Mouse (Mus musculus) B cell, adult 2 months (primary cell): ENCODE data around the gene Tbx3.

Source experiments
- DNase-seq, 2 experiments: peaks; one replicate each; pipeline ENCODE4 v3.0.0; 2022

The Tbx3 gene

DNA sequence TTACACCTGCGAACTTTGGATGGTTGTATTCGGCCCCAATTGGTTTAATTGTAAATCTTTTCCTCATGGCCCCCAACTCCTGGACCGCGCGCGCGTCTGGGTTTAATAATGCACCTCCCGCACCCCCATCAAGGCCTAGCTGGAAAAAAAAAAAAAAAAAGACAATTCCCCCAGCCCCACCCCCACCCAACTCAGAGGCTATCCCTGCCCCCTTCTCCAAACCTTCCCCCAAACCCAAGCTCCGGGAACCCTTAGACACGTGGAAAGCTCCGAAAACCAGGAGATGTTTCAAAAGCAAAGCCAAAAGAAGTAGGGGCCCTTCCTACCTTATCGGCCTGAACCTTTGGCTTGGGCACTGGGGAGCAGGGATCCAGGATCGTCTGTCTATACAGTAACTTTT, 8.1 kb upstream of the Tbx3 start:
- no peak for DNase-seq

DNA sequence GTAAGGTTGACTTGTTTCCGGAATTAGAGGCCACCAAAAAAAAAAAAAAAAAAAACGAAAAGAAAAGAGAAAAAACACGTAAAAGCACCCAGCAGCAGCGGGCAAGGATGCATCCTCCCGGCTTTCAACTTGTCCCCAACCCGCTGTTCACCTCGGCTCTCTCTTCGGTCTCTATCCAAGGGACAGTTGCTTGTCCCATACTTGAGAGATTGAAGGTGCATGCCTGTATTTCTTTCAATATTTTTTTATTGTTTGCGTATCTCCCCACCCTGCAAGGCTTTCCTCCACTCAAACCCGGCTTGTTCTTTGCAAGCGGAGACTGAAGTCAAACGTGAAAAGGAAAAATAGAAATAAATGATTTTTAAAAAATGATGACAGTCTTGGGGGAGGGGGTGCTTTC, 7.7 kb upstream of the Tbx3 start:
- no peak for DNase-seq

DNA sequence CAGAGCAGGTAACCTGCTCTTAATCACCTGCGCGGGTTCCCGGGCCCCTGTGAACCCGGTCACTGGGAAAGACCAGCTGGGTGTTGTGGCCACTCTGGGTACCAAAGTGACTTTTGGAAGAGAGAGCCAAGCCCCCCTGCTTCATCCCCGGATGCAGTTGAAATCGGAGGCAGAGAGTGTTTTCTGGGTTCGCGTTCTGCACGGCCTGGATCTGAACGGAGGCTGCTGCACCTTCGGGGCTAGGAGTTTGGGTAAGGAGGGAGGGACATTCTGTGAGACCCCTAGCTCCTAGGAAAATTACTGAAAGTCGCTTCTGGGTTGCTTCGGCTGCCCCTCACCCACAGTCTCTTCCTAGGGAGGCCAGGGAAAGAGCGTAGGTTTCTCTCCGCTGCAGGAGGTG, 7.2 kb upstream of the Tbx3 start:
- DNase-seq: no peak

DNA sequence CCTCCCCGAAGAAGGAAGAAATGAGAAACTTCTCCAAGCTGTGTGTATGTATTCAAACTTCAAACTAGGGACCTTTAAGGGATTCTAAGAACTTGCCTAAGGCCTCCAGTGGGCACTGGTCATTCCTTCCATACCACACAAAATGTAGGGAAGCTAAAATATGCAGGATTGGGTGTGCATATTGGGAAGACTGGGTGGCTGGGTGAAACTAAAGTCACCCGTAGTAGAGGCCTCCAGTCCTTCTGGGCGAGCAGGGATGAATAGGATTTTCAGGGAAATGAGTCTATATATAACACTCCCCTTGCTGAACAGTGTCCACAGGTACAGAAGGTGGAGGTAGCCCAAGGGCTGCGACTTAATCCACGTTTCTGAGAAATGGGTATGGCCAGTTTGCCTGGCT, 6.7 kb upstream of the Tbx3 start:
- DNase-seq: no peak

DNA sequence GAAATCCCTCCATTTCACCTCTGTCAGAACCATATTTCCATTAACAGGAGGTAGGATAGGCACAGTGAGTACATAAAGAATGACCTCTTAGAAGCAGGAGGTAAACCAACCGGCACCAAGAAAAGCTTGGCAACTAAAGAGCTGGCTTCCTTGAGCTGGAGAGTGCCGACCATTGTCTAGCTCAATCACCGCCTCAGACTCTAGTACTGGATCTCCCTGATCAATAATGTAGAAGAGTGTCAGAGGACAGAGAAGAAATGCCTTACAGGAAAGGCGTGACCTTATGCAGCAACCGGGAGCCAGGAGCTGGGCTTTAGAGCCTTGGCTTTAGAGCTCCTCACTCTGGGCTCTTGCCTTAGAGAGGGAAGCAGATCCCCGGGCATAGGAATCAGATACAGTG, 4.7 kb upstream of the Tbx3 start:
- no peak for DNase-seq

DNA sequence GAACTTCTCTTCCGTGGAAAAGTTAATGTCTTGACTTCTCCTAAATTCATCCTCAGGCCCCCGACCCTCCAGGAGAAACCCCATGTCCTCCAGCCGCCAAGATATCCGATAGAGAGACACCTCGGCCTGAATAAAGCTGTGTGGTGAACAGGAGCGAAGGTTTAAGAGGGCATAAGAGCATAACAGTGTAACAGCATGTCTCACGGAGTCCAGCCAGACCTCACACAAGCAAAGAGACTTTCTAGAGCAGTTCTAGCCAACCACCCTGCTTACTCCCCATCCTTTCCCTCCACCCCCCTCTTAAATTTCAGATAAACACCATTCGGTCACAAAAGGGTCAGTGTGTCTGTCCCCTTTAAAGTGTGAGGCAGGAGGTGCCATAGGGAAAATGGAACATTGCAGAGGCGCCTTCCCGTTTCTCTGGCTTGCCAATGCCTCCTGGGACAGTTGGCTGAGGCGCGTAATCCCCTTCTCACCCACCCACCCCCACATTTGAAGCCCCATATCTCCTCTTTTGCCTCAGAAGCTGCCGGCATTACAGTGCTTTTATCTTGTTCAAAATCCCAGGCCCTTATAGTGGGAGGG, 3.0 kb upstream of the Tbx3 start:
- no peak for DNase-seq

DNA sequence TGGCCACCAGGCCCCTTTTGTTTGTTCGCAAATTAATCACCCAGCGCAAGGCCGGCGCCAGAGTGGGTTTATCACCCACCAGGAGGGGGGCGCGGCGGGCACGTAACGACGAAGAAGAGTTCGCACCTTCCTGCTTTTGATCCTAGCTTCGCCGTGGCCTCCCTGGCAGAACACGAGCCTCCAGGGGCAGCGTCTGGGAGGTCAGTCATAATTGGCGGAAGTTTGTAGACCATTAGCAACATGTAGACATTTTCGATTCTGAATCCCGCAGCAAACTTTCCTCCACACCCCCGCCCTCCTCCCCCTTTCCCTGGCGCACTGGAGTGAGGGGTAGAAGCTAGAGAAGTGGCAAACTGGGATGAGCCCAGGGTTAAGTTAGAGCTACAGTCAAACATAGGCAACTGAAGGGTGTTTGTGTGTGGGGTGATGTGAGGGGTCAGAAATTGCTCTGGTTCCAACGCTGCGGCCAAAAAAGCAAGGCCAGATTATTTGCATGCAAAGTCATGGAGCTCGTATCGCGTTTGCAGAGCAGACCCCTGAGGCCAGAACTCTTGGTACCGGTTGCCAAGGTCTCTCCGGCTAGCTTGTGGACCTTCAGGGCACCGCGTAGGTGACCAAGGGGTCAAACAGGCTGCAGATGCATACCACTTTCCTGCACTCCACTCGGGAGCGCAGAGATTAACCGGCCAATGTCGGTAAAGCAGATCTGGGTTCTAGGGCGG, 2.1 kb upstream of the Tbx3 start:
- DNase-seq: no peak

DNA sequence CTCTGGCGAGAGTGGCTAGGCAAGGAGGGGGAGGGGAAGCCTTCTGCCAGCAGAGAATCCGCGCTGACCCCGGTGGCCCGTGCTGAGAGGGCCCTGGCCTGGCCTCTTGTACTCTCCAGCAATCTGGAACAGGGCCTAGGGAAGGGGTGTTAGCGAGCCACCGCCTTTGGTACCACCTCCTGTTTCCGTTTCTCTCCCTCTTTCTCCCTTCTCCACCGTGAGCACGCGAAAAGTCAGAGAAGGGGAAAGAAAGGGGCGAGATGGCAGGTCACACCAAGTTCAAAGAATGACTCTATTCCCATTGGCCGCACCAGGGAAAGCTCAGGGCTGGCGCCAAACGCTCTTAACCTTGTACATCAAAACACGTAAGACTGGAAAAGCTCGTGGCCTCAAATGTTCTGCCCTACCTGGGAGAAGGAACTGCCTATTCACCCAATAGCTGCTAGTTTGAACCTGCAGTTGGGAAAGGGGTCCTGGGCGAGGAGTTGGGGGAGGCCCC, 1.5 kb upstream of the Tbx3 start:
- no peak for DNase-seq

DNA sequence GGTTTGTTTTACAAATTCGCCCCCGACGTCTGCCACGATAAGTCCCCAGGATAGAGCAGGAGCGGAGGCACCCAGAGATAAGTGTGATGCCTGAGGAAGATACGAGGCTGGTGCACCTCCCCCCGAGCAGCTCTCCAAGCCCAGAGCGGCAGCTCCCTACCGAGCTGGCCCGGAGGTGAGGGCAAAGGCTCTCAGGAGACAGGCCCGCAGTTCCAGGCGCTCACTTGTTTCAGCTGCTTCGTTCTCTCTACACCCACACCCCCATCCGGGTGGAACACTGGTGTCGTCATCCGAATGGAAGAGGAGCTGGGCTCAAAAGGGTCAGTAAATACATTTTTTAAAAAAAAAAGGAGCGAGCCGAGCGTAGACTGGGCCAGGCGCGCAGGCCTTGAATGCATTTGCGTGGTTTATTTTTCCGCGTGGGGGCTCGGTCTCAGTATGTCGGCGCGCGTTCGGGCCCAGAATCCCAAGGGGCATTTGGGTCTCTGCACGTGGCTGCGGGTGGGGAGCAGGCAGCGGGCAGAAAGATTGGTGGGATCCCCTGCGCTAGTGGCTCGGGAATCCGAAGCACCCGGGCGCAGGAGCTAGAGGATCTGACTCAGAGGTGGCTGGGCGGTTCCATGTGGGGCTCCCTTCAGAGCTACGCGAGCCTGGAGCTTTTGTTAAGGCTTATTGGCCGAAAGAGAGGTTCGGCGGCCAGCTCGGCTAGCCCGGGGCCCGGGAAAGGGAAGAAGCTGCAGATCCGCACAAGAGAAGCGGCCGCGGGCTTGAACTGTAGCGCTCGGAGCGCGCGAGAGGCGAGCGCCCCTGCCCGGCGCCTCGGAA, 516 bp upstream of the Tbx3 start:
- no peak for DNase-seq

DNA sequence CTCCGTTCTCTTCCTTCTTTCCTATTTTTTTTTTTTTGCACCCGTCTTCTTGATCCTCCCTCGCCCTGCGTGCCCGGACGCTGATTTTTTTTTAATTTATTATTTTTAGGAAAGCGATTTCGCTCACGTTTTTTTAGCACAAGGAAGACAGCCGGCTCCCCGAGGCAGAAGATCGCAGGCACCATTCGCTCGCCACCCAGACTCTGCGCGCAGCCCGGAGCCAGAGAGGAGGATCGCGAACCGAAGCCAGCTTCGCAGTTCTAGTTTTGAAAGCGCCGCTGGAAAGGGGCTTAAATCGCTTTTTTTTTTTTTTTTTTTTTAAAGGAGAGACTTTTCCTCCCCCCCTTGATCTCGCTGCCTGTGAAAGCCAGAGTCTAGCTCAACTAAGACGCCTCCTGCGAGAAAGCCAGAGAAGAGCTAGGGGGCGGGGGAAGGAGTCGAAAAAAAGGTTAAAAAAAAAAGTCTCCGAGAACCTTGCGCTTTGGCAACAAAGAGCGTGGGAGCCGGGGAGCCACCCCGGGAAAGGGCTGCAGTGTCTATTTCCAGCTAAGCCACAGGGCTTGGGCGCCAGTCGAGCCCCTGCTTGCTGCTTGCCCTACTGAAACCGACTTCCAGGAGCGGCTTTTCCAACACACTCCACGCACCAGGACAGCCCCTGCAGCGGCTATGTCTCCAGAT, 794 bp downstream of the Tbx3 start:
- no peak for DNase-seq

DNA sequence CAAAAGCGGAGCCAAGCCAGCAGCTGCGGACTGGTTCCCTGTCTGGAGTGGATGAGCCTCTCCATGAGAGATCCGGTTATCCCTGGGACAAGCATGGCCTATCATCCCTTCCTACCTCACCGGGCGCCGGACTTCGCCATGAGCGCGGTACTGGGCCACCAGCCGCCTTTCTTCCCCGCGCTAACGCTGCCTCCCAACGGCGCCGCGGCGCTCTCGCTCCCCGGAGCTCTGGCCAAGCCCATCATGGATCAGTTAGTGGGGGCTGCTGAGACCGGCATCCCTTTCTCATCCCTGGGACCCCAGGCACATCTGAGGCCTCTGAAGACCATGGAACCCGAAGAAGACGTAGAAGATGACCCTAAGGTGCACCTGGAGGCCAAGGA, 1.5 kb downstream of the Tbx3 start:
- no peak for DNase-seq

DNA sequence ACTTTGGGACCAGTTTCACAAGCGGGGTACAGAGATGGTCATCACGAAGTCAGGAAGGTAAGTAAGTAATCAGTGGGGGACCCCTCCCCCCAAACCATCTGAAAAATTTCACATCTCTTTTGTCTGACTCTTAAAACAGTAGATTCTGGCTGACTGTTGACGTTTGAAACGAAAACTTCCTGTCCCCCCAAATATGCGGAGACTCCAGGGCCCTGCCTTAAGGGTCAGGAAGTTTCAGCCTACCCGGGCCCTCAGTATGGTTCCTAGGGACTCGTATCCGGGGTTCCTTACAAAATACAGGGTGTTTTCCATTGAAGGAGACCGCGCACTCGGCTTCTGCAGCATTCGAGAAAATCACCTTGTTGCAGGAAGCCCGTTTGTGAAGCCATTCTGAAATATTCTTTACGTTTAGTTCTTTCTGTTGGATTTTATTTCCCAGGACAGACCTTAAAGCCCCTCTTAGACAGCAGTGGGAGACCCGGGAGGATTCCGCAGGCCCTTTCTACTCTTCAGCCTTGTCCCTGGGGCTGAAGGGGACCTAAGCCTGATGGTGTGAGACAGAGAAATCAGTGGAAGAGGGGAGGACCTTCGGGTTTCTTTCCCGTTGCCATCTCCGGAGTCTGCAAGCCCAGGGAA, 2.0 kb downstream of the Tbx3 start:
- no peak for DNase-seq

DNA sequence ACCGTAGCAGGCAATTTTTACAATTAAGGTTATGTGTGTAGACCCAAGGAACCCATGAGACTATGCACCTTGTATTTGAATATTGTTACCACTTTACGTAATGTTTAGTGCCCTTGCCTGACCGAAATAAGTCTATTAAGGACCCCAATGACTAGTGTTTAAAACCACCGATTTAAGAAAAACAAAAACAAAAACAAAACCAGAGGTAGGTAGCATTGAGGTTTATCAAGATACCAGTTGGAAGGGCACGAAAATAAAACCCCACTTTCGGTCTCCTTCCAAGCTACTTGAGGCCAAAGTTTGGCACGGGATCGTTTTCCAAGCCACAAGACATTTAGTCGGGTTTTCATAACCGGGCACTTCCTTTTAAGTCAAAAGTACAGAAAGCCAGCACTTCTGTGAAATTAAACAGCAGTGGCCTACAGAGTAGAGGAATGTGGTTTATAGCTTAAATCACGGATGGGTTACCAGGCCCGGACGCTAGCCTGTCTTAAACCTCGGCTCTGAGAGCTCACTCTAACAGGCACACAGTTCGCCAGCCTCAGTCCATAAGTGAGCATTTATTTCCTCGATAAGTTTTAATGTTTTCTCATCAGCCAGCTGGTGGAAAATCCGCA, 2.6 kb downstream of the Tbx3 start:
- DNase-seq: no peak

DNA sequence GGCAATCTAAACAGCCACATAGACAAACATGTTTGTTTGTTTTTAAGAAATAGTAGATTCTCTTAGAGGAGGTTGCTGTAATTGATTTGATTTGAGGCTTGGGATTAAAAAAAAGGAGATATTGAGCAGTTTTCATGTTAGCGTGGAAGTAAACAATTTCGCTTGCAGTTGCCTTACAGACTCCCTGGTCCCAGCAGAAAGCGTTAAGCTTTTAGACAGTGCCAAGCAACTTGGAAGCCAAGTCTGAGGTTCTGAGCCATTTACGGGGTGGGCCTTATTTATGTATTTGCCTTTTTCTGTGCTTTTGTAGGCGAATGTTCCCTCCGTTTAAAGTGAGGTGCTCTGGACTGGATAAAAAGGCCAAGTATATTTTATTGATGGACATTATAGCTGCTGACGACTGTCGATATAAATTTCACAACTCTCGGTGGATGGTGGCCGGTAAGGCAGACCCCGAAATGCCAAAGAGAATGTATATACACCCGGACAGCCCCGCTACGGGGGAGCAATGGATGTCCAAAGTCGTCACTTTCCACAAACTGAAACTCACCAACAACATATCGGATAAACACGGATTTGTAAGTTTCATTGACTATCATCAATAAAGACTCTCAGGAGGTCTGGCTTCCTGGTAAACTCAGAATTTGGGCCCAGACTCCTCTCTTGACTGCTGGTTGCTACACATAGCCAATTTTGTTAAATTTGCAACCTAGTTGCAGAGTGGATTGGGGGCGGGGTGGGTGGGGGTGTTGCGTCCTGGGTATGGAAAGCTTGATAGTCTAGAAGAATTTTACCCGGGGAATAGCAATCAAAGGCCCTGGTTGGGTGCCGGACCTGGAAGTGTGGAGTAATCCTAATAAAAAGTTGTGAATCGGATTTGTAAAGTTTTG, 3.5 kb downstream of the Tbx3 start:
- no peak for DNase-seq

DNA sequence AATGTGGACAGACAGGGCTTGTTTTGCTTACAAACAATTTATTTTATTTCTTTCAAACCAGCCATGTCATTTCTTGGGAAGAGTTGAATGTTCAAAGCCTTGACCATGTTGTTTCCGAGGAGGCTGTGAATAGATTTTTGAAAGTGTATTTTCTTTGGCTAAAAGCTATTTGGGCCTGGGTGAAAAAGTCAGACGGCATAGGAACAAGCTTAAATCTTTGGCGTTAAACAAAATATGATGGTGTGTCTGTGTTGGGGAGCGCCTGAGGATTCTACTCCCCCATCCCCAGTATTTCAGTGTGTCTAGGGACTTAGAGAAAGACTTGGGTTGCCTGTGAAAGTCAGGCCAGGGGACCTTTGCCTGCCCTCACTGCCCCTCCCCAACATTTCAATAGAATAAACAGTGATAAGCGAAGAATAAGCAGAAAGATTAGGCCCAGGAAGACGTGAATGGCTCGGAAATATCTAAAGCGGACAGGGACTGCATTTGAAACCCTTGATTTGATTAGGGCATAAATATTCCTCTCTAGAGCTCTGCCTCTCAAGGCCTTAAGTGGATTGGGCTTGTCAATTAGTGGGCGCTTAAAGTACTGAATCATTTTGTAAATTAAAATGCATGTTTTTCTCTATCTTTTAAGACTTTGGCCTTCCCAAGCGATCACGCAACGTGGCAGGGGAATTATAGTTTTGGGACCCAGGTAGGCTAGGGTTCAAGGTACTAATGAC, 4.3 kb downstream of the Tbx3 start:
- no peak for DNase-seq

DNA sequence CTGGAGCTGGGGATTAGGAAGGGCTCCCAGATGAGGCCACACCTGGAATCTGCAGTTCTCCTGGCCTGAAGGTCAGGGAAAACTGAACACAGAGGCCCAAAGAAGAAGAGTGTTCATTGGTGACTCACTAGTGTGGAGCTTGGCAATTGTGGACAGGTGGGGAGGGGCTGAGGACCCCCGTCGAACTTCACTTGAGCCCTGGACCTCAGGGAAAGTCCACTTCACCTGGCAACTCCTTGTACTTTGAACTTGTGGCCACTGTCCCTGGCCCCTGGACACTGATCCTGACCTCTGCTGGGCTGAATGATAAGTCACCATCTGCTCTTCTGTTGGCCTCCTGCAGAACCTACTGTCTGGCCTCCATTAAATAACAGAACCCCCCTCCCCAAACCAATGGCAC, 5.8 kb downstream of the Tbx3 start:
- DNase-seq: no peak

DNA sequence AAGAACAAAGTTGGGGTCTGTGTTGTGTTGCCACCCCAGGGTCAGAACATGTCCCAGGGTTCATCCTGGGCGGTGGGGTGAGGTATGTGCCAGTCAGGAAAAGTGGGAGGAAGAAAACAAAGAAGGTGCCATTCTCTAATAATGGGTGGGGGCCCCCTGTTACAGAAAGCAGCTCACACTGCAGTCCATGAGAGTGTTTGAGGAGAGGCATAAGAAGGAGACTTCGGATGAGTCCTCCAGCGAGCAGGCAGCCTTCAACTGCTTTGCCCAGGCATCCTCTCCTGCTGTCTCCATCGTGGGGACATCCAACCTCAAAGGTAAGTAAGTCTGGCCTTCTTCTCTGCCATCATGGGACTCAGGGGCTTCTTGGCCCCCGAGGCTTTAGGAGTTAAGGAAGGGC, 8.0 kb downstream of the Tbx3 start:
- no peak for DNase-seq

DNA sequence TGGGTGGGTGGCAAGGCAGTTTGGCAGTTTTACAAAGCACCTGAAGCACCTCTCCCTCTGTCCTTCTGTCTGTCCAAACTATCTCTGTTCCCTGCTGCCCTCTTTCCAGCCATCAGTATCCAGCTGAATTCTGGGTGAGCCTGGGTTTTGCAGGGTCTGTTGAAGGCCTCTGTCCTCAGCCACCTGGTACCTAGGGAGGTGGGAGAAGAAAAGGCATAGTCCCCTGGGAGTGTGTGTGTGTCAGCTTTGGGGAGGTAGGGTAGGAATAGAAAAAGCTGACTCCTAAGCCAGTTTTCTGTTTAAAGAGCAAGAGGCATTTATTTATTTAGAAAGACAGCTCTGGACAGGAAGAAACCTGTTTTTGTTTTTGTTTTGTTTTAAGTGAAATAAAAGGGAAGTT, 8.6 kb downstream of the Tbx3 start:
- no peak for DNase-seq

DNA sequence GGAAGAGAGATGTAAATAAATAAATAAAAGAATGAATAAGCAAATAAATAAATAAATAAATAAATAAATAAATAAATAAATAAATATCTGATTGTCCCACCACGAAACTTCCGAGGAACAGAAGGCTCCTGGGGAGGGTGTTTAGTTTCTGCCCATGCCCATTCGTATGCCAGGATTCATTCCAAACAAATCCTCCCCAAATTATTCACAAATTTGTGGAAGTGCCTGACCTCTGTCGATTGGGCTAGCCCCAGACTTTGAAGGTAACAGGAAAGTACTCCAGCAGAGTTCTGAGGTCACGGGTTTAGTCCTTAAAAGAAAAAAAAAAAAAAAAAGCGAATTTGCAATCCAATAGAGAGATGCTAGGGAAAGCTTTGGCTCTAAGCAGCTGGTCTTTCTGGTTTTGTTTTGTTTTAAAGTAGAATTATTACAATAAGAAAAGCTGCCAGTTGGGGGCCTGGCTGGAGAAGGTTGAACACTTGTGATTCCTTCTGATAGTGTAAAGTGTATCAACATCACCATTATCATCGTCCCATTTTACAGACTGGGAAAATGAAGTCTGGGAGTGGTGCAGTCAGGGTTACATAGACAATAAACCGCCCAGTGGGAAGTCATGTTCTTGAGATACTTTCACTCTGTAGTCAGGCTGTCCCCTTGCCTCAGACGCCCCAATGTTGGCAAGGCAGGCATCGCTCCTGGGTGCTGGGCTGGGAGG, 9.3 kb downstream of the Tbx3 start:
- DNase-seq: no peak
